Mouse (Mus musculus): ENCODE data around the gene Cfap77. TPM values are rescaled to one million over a fixed set of nuclear protein-coding genes. Genes with fewer than 3 reads are reported as not detected.

Cfap77 gene
- total RNA-seq, 2 experiments from 2014 or later, result not detected

DNA sequence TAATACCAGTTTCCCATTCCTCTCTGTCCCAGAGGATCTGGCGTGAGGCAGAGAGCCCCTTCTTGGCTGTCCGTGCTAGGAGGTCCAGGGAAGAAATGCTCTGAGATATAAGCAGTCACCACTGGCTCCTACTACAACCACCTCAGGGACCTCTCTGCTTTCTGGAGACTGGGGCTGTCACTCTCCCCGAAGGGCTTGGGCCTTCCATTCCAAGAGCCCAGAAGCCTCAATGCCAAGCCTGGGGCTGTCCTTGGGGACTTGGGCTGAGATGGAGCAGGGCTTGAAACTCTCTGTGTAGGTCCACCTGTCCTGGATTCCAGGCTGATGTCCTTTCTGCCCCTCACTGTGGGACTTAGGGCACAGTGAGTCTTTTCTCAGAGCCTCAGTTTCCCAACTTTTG lies 144.0 kb downstream of the Cfap77 start:
- ATAC-seq (replicated peaks; ENCODE audit: low FRiP score, poor library complexity, severe bottlenecking), result no peak

DNA sequence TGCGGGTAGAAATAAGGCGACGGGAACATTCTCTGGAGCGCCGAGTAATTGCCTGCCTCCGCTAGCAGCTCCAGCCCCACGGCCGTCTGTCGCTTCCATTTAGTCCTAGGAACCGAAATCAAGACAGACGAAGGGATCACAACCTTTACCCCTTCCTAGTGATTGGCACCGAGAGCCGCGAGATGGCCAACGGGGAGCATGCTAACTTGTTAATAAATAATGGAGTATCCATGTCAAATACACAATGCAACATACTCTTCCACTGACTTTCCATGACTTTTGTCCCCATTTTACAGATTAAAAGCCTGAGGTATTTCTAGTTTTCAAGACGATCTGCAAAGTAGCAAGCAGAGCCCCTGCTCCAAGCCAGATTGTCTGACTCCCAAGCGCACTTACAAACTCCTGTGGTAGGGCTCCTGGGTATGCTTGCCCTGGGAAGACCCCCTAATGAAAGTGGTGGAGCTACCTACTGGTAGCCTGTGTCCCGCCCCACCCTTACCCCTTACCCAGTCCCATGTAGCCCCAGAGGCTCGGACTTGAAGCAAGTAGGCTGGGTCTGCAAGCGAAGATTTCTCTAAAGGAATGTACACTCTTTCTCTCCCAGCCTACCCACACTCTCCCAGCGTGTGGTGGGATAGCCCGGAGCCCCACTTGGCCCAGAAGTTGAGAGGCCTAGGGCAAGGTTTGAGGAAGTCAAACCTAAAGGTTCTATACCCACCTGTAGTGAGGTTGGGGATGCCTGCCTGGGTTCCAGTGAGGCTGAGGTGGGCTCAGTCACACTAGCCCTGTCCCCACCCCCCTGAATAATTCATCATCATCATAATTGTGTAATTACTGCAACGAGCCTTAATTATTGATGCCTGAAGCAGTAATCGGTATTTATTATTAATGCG lies 144.8 kb downstream of the Cfap77 start:
- no peak for ATAC-seq (replicated peaks; ENCODE audit: low FRiP score, poor library complexity, severe bottlenecking)

DNA sequence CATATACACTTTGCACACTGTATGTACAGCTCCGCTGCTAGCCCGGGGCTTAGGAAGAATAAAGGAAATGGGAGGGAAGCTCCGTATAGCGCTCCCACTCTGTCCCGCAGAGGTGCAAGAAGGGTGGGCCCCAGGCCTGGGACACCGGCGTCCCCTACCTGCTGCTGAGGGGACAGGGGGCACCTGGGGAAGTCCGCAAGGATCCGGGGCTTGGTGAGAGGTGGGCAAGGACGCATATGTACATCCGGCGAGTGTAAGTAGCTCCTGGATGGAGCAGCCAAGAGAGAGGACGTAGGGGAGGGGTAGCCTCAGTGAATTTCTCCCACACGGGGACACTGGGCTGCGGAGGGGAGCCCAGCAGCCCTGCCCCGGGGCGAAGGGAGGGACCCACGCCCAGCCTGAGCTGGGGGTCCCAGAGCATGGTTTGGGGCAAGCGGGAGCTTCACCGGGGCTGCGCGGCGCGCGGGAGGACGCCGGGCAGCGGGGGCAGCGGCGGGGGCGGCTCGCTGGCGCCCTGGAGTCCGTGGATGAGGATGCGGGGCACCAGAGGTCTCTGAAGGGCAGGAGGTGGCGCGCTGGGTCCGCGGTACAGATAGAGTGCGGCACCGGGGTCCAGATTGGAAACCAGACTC lies 145.6 kb downstream of the Cfap77 start:
- ATAC-seq (replicated peaks; ENCODE audit: low FRiP score, poor library complexity, severe bottlenecking), result no peak

DNA sequence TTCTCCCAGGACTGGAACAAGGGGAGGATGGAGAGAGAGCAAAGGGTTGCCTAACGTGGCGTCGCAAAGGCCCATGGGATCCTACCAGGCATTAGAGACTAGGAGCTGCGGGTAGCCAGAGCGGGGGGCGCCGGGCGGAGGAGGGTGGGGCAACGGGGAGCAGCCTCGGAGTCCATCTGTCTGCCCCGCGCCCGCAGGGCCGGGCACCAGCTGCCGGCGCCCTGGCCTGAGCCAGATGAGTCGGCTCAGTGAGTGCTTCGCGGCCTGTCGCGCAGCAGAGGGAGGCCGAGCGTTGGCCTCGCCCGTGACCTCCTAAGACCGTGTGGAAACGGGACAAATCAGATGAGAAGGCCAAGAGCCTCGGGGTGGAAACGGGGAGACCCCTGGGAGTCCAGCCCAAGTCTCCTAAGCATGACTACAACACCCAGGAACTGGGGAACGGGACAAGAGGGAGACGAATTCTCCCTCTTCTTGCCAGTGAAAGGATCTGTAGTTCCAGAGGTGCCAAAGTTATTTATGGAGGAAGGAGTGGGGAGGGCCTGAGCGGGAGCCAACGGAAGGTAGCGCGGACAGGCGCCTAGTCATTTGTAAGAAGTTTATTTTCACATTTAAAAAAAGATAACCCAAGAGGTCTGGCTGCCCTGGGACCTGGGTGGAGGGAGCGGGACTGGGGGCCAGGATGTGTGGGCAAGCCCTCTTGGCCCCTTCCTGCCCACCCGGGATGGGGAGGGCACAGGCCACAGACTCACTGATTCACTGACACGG lies 146.3 kb downstream of the Cfap77 start:
- ATAC-seq (replicated peaks; ENCODE audit: low FRiP score, poor library complexity, severe bottlenecking), result no peak

GRCm38 (mm10) chr2:28907691-28908388 lies 147.0 kb downstream of the Cfap77 start:
- no peak for ATAC-seq (replicated peaks; ENCODE audit: low FRiP score, poor library complexity, severe bottlenecking)

- ATAC-seq (replicated peaks; ENCODE audit: low FRiP score, poor library complexity, severe bottlenecking), result no peak
Measured at GRCm38 (mm10) chr2:28905561-28905960, 149.3 kb downstream of the Cfap77 start.

DNA sequence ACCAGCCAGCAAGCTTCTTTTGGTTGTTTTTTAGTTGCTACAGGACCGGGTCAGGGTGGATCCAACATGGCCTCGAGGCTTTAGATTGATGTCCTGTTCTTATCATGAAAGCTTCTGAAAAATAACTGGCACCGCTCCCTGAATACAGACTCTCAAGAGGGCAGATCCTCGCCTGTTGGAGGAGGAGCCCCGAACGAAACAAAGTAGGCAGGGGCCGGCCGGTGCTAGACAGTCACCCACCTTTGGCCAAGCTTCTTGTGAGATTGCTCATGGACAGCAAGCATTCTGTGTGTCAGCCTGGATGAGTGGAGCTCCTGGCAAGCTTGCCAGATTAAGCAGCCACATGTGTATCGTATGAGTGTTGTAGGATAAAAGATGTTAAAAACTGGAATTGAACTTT lies 150.1 kb downstream of the Cfap77 start:
- ATAC-seq (replicated peaks; ENCODE audit: low FRiP score, poor library complexity, severe bottlenecking), result no peak

- ATAC-seq (replicated peaks; ENCODE audit: low FRiP score, poor library complexity, severe bottlenecking), result no peak
Measured at GRCm38 (mm10) chr2:28903871-28904270, 151.0 kb downstream of the Cfap77 start.

DNA sequence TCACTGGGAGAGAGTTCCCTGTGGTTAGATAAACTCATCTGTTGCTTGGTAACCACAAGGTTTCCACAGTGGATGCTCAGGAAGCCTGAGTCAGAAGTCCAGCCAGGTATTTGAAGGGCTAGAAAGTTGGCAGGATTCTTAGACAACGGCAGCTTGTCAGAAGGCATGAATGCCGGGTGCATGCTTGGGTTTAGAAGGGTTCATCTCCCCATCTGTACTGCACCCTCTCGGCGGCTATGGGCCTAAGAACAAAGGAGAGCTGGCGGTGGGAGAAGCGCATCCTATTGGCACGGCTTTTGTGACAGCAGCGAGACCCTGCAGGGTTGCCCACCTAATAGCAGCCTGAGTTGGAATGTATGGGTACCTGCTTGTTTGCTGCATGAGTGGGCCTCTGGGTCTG lies 152.6 kb downstream of the Cfap77 start:
- ATAC-seq (replicated peaks; ENCODE audit: low FRiP score, poor library complexity, severe bottlenecking), result no peak

- ATAC-seq (replicated peaks; ENCODE audit: low FRiP score, poor library complexity, severe bottlenecking), result no peak
Measured at GRCm38 (mm10) chr2:28897340-28897899, 157.4 kb downstream of the Cfap77 start.

DNA sequence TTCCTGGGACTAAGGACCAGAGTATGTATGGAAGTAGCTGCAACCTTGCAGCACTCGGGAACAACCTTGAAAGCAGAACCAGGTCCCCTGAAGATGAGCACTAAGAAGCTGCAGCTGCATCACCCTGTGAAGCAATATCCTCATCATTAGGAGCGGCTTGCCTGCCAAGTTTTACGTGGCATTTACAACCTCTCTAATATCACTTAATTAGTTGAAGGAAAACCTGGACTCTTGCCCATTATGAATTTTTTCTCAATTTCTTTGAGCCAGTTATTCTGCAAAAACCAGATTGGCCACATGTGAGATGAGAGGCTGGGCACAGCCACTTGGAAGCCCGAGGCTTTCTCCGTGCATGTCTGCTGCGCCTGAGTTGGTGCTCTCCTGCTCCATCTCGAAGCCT lies 159.0 kb downstream of the Cfap77 start:
- no peak for ATAC-seq (replicated peaks; ENCODE audit: low FRiP score, poor library complexity, severe bottlenecking)

DNA sequence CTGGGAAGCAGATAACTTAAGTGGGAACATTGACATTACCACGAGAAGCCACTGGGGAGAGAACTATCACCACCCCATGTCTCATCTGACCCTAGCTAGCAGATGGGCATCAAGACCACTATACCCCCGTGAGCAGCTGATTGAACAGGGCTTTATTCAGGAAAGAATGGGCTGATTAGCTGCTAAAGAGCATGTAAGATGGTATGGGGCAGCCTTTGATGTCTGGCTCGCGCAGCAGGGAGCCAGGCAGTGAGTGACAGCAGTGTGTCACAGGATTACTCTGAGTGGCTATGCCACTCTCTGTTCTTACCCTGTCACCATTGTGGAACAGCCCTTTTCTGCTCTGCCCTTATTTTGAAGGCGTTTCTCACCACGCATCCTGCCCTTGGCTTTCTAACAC lies 161.3 kb downstream of the Cfap77 start:
- no peak for ATAC-seq (replicated peaks; ENCODE audit: low FRiP score, poor library complexity, severe bottlenecking)

- no peak for ATAC-seq (replicated peaks; ENCODE audit: low FRiP score, poor library complexity, severe bottlenecking)
Measured at GRCm38 (mm10) chr2:28892796-28893195, 162.1 kb downstream of the Cfap77 start.

- no peak for ATAC-seq (replicated peaks; ENCODE audit: low FRiP score, poor library complexity, severe bottlenecking)
Measured at GRCm38 (mm10) chr2:28884914-28885313, 170.0 kb downstream of the Cfap77 start.

DNA sequence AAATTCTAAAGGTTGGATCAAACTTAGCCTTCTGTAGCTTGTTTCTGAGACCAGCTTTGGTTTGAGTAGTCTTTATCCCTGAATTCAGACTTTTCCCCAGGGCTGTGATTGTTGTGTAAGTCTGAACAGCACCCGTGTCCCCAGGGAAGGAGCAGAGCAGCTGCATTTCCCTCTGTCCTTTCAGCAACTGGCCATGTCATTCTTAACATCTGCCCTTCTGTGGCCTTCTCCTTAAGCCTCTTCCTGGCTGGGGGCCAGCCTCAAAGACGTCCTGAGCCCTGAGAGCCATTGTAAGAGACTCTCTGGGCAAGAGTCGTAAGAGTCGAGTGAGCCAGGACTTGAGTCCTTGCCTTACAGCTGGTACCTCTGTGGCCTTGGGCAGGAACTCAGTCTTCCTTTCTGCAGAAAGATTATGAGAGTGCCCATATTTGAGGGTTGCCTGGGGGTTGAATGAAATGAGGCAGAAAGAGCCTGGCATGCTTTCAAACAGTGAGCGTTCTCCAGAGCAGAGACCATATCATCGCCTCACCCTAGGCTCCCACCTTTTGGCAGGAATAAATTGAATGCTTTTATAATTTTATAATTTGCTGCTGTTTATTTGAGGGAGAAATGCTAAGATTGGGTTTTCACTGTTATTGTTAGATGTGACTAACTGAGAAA lies 171.9 kb downstream of the Cfap77 start:
- no peak for ATAC-seq (replicated peaks; ENCODE audit: low FRiP score, poor library complexity, severe bottlenecking)

GRCm38 (mm10) chr2:28882047-28882446 lies 172.8 kb downstream of the Cfap77 start:
- no peak for ATAC-seq (replicated peaks; ENCODE audit: low FRiP score, poor library complexity, severe bottlenecking)

- ATAC-seq (replicated peaks; ENCODE audit: low FRiP score, poor library complexity, severe bottlenecking), result no peak
Measured at GRCm38 (mm10) chr2:28881275-28881674, 173.6 kb downstream of the Cfap77 start.
